Mouse (Mus musculus): ENCODE results near the gene Lsamp. TPM values are rescaled to one million over a fixed set of nuclear protein-coding genes. Genes with fewer than 3 reads are reported as not detected.

Gene Lsamp
- total RNA-seq, 2 experiments from 2014 or later, result 430 to 462 TPM

DNA sequence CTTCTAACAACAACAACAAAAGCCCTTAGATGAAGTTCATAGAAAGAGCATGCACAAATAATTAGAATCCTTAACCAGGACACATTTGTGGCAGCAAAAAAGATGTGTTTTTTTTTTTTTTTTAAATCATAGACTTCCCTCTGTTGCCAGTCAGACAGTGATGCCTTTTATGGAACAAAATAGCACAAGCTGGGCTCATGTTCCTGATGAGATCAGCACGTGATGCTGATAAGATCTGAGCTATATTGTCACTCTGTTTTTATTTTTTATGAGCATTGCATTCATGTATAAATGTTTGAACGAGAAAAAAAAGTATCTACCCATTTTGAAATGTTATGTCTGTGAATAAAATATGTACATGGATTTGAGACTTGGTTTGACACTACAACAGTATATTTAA lies 2118.0 kb downstream of the Lsamp start:
- DNase-seq, result no peak

DNA sequence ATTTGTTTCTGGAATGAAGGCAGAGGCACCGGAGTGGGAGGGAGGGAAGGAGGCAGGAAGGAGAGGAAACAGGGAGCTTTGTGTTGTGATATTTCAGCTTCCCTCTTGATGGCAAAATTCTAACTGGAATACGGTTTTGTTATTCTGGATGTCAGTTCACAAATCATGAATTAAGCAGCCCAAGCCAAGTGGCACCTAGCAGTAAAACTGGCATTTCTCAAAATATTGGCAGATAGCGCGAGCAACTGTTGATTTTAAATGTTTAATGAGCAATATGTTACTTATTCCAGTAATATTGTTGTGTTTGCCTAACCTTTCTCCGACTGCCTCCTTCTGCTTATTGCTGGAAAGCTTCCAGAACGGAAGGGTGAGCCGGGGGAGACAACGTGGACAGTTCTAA lies 2118.5 kb downstream of the Lsamp start:
- DNase-seq, result peak; percentile 15 to 22

DNA sequence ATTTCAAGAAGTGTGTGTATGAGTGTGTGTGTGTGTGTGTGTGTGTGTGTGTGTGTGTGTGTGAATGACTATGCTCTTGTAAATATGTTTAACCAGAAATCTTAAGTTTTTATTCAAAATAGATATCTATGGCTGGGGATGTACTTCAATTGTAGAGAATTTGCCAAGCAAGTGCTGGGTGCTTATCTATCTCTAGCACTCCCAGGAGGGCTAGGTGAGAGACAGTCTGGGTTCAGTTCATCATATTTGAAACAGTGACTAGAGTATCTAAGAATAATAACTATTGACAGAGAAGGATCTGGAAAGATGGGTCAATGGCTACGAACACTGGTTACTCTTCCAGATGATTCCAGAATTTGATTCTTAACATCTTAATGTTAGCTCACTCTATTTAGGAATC lies 2128.1 kb downstream of the Lsamp start:
- DNase-seq, result no peak

DNA sequence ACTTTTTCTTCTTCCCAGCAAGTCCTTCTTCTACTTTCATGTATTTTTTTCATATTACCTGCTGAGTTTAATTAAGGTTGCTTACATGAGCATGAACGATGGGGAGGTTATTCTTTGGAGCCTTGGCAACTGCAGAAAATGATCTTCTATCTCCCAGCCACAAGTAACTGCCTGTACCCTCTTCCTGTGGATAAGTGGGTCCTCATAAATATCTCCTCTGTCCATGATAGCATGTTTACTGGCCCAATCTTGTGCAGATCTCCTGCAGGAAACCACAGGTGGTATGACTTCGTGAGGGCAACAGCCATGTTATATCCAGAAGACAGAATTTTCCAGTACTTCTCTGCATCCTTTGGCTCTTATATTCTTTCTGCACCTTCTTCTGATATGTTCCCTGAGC lies 2129.1 kb downstream of the Lsamp start:
- no peak for DNase-seq

DNA sequence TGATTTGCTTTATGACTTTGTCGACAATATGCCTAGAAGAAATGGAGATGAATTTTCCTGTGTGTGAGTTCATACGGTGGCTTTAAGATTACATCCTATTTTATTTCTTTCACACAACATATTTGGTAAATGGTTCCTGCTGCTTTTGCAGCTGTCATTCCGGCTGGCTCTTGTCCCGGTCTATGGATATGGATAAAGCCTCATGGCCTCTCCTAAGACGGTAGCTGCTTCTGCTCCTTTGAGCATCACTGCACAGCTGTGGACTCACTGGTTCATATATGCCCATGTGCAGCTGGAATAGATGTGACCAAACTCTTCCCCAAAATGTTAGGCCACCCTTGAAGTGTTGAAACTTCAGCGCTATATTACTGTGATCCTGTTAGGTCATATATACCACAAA lies 2137.6 kb downstream of the Lsamp start:
- no peak for DNase-seq

DNA sequence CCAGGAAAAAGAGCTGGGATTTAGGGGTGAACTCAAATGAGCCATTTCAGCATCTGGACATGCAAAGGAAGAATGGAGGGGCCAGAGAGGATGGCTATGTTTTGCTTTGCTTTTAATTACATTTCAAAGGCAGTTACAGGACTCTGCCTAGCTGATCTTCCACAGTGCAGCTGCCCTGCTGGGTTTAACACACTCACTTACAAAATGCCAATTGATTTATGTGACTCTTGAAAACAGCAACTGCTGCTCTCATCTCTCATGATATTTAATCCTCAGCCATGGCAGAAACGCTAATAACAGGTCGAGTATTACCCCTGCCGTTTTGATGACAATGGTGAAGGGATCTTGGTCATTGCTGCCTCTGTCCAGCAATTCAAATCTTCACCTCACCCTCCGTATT lies 2139.7 kb downstream of the Lsamp start:
- DNase-seq, result no peak

DNA sequence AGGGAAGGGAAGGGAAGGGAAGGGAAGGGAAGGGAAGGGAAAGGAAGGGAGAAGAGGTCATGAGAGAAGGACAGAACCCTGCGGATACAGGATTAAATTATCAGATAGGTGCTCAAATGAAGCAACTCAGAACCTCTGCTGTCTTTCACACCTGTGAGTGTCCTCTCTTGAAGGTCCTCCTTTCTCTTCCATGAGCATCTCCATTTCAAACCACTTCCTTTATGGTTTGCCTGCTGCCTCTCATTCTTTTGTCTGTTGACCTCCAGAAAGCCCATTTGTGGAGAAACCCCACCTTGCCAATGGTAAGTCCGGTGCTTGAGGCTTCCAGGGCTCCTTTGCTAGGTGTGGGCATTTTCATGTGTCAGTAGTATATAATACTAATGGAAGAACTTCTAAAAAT lies 2141.9 kb downstream of the Lsamp start:
- DNase-seq, result no peak

DNA sequence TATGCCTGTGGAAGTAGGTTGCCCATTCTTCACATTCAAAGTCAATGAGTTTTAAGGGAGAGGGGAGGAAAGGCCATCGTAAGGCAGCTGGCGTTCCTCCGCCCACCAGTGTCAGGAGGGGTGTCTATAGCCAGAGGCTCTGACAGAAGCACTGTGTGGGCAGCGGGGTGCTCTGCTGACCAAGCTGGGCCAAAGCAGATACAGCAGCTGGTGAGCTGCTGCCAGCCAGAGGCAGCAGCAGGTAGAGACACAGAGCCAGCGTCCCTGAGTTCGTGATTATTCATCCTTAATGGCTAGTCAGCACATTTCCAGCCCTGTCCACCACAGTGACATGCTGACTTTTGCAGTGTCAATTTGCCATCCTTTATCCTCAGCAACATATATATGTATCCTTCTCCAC lies 2163.0 kb downstream of the Lsamp start:
- DNase-seq, result no peak

DNA sequence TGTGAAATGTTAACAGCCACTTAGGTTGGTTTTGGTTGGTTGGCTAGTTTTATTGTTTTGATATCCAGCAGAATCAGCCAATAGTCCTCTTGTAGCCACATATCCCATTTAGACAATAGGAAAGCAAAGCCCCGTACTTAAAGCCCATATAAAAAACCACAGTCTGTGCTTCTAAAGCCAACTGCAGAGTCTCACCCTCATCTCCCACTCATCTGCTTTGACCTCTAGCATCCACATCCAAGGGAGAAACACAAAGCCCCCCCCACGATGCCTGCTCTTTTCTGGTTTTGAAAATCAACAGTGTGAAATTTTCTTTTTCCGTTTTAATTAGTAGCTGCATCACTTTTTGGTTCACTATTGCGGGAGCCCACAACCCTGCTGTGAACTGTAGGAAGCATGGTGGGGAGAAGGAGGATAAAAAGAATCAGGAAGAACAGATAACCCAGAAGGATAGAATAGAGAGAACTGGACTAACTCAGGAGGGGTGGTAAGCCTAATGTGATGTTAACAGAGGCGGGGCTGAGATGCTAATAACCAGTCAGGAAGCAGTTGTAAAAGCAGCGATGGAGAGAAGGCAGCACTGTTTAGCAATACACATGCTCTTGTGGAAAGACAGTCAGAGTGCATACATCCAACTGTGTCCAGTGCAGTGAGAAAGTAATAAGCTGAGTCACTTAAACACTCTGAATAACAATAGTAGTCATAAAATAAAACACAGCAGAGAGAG lies 2165.2 kb downstream of the Lsamp start:
- no peak for DNase-seq

DNA sequence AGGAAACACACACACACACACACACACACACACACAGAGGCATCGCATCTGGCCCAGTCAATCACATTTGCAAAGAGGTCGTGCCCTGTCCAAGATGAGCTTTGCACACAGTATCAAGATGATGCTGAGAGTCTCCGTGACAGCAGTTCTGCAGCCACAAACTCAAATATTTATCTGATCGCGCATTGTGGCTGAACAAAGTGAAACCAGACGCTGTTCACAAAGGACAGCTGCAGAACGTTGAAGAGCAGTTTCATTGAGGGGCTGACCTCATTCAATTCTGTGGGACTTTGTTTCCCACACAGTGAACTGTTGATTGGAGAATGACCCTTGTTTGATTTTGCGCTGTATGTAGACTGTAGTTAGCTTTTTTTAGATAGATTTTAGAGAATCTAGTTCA lies 2168.5 kb downstream of the Lsamp start:
- DNase-seq, result no peak

DNA sequence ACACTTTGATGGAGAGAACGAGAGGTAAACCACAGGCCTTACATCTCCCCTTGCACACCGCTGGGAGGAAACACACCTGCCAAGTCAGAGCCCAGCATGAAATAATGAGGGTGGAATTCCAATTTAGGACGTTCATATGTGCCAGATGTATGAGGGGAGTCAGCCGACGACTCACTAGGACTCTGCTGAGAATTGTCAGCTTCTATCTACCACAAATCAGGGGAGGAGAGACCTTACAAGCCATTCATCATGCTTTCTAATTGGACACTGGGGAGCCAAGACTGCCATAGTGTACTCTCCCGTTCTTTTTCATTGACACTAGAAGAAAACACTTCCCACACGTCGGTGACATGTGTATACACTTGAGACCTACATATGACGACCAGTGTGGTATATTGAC lies 2173.7 kb downstream of the Lsamp start:
- no peak for DNase-seq

DNA sequence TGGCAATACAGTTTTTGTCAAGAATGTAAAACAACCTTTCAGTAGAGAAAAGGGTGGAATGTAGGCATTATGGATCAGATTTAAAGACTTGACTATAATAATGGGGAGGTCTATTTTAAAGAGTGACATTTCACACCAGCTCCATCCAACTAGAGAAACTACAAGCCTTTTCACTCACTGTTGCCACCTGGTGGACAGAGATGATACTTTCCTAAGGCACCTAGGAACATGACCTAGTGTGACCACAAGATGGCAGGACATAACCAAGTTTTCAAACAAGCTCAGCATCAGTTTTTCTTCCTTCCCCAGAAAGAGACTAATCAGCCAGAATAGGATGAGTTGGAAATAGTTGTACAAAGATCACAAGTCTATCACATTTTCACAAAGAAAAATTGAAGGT lies 2180.8 kb downstream of the Lsamp start:
- peak; percentile 71 to 79 for DNase-seq

DNA sequence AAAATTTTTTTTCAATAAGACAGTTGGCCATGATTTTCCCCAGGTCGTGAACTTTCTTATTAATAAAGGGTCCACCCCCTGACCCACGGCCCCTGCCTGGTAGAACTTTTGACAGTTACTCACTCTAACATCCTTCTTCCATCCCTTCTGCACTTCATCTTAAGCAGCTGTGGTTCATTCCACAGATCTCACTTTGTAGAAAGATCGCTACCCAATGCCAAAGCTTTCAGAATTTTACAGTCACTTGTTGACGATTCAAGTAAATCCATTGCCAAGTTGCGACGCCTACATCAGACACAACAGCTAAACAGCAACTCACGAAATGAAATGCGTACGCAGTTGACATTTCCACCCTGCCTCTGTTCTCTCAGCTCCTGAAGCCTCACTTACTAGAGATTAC lies 2184.1 kb downstream of the Lsamp start:
- DNase-seq, result no peak

DNA sequence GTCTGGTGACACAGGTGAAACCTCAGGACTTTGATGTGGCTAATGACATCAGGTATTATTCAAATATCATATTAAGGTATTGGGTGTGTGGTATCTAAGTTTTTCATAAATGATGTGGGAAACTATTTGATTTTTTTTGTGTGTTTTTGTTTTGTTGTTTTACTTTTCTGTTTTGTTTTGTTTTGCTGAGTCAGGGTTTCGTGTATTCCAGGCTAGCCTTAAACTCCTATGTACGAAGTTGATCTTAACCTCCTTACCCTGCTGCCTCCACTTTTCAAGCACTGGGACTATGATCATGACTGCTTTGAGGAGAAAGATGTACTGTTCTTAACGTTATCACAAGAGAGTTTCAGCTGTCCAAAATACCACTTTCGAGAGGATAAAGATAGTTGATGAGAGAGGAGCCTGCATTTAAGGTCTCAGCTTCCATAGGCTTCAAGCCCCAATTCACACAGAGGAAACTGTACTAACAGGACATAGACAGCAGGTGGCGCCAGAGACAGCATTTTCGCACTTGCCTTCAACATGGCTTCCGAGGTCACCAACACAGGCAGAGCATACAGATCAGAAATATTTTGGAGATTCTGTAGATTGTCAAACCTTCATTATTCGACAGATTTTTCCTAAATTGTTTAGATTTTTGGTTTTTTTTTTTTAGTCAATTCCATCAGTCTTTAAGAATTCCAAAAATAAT lies 2185.4 kb downstream of the Lsamp start:
- DNase-seq, result peak; percentile 60 to 70

DNA sequence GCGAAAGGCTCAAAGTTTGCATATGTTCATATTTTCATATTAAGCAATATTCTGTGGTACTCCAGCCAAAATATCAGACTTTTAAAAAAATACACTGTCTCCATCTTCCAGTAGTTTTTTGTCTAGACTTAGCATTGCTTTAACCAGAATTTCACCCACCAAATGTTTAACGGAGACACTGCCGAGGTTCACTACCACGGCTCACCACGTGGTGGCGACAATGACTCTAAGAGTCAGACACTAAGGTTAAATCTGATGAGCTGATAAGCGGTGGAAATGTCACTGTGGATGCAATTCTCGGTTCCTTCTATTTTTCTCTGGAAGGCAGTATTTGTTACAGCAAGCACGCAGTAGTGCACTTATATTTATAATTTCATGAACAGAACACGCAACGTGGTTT lies 2188.3 kb downstream of the Lsamp start:
- peak; percentile 82 to 86 for DNase-seq

DNA sequence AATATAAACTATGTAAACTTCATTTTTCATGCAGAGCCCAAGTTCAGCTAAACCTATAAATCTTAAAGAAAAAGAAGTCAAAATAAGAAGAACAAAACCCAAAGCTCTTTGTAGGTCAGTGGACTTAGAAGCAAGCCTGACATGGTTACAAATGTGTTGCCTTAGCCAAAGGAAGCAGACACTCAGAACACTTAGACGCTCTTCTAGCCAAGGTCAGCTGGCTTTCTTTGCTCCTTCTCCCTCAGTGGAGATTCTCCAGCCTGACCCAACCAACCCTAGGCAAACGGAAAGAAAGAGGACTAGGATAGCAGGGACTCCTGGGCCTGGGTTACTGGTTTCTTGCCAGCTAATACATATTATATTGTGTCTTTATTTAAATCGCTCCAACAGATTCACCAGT lies 2194.7 kb downstream of the Lsamp start:
- no peak for DNase-seq

DNA sequence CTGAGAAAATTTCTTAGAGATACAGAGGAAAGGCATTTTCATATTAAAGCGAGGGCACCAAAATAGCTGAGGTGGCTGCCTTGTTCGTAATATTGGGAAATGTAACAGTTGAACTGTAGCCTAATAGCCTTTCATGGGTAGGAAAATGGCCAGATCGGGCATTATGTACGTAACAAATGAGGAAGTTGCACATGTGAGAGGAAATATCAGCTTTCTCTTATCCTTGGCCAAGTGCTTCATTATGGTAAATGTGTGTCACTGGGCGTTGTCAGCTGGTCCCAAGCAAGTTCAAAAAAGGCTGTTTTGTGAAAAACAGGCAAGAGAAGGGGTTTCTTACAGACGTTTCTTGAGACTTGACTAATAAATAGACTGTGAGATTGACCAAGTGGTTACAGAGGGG lies 2195.9 kb downstream of the Lsamp start:
- no peak for DNase-seq

DNA sequence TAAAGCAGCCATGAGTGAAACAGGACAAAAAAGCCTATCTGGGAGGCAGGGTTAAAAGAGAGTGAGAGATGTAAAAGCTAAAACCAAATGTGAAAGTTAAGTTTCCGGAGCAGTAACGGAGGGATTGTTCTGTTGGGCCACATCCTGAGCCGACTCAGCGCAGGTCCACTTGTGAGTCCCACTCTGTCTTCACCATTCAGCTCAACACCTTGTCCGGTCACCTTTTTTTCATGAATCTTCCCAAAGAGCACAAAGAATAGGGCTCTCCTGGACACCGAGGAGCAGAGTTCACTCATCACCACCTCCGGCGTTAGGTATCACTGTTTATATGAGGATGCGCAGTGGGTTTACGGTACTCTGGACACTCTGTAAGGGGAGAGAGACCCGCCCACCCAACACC lies 2196.3 kb downstream of the Lsamp start:
- no peak for DNase-seq

DNA sequence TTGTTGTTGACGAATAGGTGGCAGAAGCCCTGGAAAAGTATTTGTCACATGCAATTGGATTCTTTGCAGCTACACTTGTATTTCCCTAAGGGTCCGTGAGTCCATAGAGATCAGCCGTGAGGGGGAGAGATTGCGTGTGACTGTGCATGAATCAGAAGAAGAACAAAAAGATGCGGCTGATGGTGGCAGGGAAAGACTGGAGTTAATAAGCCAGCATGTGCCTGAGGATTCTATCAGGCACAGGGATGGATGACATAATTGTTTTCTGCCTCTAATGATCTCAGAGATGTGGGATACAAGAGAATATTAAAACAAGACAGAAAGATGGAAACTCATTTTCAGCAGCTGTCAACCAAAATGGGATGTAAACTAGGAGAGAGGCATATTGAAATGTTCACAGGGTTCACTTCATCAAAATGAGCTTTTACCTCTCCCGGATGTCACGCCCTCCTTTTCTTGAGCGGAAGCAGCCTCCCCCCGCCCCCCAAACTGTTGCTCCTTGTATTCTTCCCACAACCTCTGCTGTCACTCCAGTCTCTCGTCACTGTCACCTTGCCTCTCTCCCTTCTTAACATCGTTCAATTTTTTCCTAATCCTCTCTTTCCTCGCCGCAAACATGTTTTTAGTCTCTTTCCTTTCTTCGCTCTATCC lies 2205.4 kb downstream of the Lsamp start:
- DNase-seq, result no peak

DNA sequence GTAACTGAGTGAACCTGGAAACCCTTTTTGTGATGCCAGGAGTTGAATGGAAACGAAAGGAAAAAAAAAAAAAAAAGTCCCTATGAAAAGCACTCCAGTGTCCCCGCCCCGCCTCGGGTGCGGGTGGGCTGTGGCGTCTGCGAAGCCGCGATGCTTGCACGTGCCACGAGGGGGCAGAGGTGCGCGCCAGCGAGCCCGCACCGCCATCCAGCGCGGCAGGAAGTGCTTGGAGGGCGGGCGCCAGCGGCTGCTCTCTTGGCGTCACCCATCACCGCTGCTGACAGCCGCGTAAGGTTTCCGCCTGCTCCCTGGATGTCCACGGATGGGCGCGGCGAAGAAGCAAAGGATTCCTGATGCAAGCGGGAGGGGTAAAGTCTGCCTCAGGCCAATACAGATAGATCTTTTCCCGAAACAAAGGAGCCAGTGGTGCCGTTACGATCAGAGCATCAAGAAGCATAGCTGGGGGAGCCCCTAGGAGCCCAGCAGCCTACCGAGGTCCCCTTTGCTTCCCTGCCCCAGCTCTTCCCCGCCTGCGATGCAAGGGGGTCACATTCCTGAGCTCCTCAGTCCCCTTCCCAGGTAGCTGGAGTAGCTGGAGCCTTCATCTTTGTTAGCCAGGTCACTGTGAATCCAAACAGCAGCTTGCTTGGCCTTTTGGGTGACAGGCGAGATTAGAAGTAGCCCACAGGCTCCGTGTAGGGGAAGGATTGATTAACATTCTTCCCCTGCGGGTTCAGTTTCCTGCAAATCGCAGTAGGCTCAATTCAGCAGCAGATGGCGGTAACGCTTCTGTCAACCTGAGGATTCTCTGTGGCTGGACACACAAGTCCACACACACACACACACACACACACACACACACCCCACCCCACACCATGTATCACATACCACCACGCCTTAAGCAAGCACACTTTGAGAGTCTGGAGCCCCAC lies 2206.2 kb downstream of the Lsamp start:
- peak; percentile 89 to 90 for DNase-seq
